Mouse (Mus musculus) cerebellum, postnatal 4 days (tissue): ENCODE results near the gene Urah.

Experiments used
- DNase-seq, 2 experiments: peaks; one replicate each; pipeline ENCODE4 v3.0.0; 2022; ENCODE audit warnings: low spot score in 2 of 2, mixed read lengths in 1 of 2

Urah gene

DNA sequence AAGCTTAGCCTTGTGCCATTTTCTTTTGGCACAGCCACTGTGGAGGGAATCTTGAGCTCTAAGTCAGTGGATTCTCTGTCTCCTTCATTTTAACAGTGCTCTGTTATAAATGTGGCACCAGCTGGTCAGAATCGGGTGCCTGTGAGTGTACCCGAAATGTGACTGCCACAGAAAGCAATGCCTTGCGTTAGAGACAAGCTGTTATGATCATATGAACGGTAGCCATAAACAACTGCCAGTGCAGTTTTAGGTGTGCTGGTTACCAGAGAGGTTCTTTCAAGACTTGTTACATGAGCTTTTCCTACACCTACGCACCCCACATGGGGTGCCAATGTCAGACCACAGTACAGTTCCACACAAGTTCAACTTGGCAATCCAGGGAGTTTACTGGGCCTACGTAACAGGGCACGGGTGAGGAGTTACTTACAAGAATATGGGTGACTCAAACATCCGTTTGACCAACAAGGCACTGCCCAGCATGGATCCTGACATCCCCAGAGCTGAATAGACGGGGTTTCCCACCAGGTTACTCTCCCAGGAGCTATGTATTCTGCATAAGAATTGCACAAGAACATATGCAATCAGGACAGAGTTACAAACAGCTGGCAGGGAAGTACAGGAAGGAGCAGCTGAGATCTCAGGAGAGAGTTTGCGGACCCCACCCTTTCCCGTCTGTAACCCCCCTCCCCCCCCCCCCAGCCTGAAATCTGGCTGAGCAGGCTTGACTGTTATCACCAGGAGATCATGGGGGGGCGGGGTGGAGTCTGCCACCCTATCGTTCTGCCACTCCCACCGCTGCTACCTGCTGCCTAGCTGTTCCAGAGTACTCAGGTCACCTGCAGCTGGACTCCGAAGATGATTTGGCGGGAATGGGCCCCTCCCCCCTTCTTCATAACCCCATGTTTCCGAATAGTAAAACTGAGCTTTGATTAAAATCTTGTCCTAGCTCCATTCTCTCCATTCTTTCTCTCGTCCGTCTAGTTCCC lies 6.2 kb downstream of the Urah start:
- DNase-seq = no peak

- no peak for DNase-seq
Measured at GRCm38 (mm10) chr7:140843806-140844205, 9.0 kb downstream of the Urah start.

GRCm38 (mm10) chr7:140844905-140845665 lies 10.3 kb downstream of the Urah start, which contains the start of gene Scgb1c1:
TSS of gene Scgb1c1 (plus strand) at chr7:140845547.
- DNase-seq = peak; percentile 90 to 92

DNA sequence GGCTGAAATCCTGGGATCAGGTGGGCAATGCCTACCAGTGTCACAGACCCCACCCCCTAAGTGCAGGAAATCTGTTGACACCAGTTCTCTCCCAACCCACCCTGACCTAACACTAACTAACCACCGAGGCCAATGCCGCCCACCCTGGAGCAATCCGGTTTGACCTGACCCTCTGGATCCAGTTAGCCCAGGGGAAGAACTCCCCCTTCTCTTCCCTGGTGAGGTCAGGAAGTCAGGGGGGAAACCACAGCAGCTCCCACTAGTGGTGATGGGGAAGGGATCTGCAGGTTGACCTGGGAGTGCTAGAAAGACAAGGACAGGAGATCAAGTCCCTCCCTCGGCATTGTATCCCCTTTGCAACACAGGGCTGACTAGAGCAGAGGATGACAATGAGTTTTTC lies 10.9 kb downstream of the Urah start:
- no peak for DNase-seq

DNA sequence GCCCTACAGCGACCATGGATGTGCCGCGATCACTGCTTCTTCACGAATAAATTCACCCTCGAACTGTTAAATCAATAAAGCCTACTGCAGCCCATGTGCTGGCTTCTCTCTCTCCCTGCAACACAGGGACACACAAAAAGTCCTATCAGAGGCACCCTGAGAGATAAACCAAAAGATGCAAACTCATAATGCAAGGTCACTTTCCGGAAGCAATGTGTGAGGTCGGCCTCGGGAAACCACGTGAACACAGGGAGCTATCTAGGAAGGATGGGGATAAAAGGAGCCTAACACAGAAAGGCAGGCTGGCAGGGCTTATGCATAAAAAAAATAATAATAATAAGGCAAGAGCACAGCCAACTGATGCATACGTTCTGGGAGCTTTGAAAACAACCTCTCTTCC lies 11.9 kb downstream of the Urah start:
- no peak for DNase-seq

GRCm38 (mm10) chr7:140847755-140848580 lies 13.2 kb downstream of the Urah start, which contains the start of gene Odf3:
TSS of gene Odf3 (plus strand) at chr7:140847805.
- peak; percentile 24 to 26 for DNase-seq

DNA sequence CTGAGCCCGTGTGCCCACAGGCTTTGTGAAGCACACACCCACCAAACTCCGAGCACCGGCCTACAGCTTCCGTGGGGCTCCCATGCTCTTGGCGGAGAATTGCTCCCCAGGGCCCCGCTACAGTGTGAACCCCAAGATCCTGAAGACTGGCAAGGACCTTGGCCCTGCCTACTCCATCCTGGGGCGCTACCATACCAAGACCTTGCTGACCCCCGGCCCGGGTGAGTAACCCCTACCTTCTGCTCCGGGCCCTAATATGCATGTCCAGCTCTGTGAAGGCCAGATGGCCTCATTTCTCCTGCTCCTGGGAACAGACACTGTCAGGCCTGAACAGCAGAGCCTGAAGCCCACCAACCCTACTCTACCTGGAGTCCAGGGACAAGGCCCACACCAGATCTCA lies 13.8 kb downstream of the Urah start:
- peak in 1 of 2 experiments; percentile 19 for DNase-seq

GRCm38 (mm10) chr7:140851916-140852315 lies 17.1 kb downstream of the Urah start:
- no peak for DNase-seq

DNA sequence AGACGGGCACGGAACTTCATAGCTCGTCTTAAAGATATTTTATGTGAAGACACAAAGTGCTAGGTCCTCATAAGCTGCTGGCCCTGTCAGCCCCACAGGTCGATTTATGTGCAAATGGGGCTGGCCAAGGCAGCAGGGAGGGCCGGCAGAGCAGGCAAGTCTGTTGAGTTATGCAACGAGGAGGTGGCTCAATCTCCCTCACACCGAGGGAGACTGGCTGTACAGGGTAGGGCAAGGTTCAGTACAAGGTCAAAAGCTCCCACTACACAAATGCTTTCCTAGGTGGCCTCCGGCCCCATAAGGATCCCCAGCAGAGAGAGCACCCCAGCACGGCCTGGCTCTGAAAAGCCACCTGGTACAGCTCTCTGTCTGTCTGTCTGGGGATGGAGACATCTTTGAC lies 18.6 kb downstream of the Urah start:
- no peak for DNase-seq

- DNase-seq = no peak
Measured at GRCm38 (mm10) chr7:140854483-140854882, 19.7 kb downstream of the Urah start.

DNA sequence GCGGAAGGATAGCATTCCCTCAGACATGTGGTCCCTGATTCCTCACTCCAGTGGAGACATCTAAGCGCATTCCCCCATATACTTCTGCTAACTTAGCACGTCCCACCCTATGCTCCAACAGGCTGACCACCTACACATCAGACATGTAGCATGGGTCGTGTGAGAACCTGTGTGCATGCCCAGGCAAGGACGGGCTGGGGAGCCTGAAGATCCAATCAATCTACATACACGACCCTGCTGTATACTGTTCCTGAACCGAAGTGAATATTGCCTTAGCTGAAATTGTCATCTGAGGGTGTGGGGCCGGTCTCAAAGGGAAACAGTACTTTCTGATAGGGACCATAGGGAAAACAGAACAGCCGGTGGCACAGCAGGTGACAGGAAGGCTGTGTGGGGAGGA lies 20.4 kb downstream of the Urah start:
- DNase-seq = no peak

DNA sequence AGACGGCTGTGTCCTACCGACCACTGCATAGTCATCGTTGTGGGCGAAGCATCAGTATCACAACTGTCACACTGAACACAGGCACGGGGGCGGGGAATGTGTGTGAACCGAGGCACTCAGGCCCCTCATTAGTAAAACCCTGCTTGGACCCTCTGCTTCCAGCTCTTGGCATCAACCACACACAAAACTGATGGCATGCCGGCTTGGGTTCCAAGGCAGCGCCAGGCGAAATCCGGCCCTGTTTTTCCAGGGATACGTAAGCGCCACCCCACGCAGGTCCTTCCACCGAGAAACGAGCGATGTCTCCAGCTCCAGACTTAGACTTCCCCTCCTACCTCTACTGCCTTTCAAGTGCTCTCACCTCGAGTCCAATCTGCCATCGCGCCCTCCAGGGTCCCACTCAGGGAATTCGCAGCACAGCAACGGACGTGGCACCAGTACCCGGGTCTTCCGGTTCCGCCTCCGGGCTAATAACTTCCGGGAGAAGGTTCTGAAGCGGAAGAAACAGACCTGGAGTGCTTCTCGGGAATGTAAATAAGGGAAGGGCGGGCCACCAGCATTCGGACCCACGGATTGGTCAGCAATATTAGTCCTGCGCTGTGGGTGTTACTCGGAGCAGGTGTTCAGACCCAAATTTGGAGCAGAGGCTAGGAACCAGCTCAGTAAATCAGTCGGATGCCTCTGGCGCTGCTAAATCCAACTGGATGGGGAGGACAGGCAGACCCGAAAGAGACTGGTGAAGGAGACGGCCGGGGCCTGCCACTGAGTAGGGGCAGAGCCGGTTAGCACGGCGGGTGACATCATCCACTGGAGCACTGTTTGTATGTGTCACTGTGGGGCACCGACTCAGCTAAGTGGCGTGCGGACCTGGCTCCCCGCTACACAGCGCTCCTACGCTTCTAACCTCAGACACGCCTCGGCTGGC lies 21.3 kb downstream of the Urah start, which contains the start of gene Gm45785:
Gene Gm45785, minus strand, starts transcription at position 472 of the 925 bp plus-strand sequence.
- DNase-seq = peak; percentile 44 to 70

DNA sequence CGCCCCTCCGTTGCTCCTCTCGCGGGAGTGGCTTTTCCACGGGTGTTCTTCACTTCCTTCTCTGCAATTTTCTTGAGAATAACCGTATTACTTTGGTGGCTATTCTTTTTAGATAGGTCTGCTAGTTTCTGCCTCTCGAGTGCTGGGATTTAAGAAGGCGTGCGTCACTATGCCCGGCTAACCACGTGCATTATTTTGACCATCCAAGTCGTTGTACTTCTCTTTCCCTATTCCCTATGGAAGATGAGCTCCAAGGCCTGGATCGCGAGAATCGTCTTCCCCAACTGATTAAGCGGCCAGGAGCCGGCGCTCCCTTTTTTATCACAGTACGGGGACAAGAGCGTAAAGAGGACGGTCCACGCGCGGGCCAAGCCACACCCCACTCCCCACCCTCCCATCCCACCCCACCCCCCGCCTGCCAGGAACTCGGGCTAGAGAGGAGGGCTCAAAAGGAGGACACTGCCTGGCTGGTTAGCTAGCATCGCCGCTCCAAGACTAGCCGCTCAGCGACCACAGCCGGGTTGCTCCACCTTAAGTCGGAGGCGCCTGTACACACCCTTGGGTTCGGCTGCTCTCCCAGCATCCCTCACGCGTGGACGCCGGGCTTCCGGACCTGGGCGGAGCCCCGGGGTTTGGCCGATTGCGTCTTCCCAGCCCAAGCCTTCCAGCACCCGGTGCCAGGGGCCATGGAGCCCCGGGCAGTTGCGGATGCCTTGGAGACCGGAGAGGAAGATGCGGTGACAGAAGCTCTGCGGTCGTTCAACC lies 22.1 kb downstream of the Urah start, which contains the start of gene Ric8a:
Gene Ric8a, plus strand, starts transcription at position 173 of the 765 bp plus-strand sequence.
- peak; percentile 70 to 79 for DNase-seq

DNA sequence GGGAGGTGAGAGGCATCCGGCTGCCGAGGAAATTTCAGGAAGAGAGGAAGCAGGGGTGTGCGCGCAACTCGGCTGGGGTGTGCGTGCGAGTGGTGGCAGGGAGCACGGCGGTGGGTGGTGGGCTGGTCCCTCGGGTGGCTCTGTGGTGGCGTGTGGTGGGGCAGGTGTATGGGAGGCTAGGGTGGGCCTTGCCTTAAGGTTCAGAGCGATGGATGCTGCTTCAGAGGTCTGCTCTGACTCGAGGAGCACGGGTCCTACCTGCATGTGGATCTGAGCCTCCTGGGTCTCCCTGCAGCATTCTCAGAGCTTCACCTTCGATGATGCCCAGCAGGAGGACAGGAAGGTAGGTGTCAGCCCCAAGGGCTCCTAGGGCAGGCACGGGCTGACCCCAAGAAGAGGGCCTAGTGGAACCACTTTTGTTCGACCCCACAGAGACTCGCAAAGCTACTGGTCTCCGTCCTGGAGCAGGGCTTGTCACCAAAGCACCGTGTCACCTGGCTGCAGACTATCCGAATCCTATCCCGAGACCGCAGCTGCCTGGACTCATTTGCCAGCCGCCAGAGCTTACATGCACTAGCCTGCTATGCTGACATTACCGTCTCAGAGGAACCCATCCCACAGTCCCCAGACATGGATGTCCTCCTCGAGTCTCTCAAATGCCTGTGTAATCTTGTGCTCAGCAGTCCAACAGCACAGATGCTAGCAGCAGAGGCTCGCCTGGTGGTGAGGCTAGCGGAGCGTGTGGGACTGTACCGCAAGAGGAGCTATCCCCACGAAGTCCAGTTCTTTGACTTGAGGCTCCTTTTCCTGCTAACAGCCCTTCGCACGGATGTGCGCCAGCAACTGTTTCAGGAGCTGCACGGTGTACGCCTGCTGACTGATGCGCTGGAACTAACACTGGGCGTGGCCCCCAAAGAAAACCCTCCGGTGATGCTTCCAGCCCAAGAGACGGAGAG lies 23.0 kb downstream of the Urah start, which contains the start of gene Bet1l:
Gene Bet1l, minus strand, starts transcription at position 28 of the 956 bp plus-strand sequence.
- DNase-seq = peak in 1 of 2 experiments; percentile 16

GRCm38 (mm10) chr7:140858746-140859145 lies 23.9 kb downstream of the Urah start:
- DNase-seq = no peak

- DNase-seq = no peak
Measured at GRCm38 (mm10) chr7:140859997-140860396, 25.2 kb downstream of the Urah start.

- DNase-seq = no peak
Measured at GRCm38 (mm10) chr7:140860728-140861127, 25.9 kb downstream of the Urah start.

DNA sequence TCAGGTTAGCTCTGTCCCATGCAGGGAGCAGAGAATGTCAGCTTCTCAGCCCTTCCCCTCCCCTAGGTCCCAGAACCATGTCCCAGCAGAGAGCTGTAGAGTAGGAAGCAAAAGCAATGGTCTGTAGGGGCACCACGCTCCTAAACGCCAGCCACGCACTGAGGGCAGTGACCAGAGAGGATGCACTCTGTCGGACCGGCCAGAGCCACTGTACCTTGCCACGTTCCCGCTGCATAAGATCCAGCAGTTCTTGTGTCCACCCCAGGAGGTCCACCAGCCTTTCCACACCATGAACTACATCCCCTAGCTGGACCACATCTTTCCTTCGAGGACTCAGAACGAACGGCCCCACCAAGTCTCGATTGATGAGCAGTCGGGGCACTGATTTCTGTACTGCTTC lies 29.9 kb downstream of the Urah start:
- no peak for DNase-seq
